Mouse (Mus musculus) activated CD4-positive, CD25-positive, alpha-beta regulatory T cell, adult 9 weeks (primary cell): ENCODE results near the gene Ms4a10. TPM values are rescaled to one million over a fixed set of nuclear protein-coding genes. Genes with fewer than 3 reads are reported as not detected.

Experiments used
- polyA plus RNA-seq: library from polyadenylated mRNA; unstranded; fragments of 100-300 nt; shearing (Covaris generic); gene quantifications from one replicate; pipeline ENCODE4 v1.2.1, GENCODE M21; 2017

The Ms4a10 gene
- polyA plus RNA-seq = not detected

GRCm38 (mm10) chr19:10974238-10974865, at the start of gene Ms4a10:
Gene Ms4a10, minus strand, starts transcription at chr19:10974670.

GRCm38 (mm10) chr19:11017891-11018290, 43.4 kb upstream of the Ms4a10 start, which contains the start of gene Ms4a18:
Gene Ms4a18, minus strand, starts transcription at chr19:11018031.

GRCm38 (mm10) chr19:10993150-10993549, 18.7 kb upstream of the Ms4a10 start, which contains the start of gene Ms4a15:
Gene Ms4a15, minus strand, starts transcription at chr19:10993250.

GRCm38 (mm10) chr19:10949112-10949511, 25.4 kb downstream of the Ms4a10 start, which contains the start of gene Ccdc86:
Gene Ccdc86, minus strand, starts transcription at chr19:10949266.

GRCm38 (mm10) chr19:10937110-10937563, 37.3 kb downstream of the Ms4a10 start, which contains the start of gene Ptgdr2:
Gene Ptgdr2, plus strand, starts transcription at chr19:10937160.

GRCm38 (mm10) chr19:10920532-10920931, 53.9 kb downstream of the Ms4a10 start, which contains the start of gene Zp1:
Gene Zp1, minus strand, starts transcription at chr19:10920632.

Other genes with a start within 250 kb of the Ms4a10 start
- gene Cd5, start 235.7 kb downstream of the Ms4a10 start, polyA plus RNA-seq = 654 TPM
- 684 TPM for gene Cd6, start 144.6 kb downstream of the Ms4a10 start, polyA plus RNA-seq
- gene Slc15a3, start 134.9 kb downstream of the Ms4a10 start, polyA plus RNA-seq = 1.7 TPM
- gene Tmem132a, start 104.7 kb downstream of the Ms4a10 start, polyA plus RNA-seq = 0.71 TPM
- 54.3 TPM for gene Tmem109, start 92.7 kb downstream of the Ms4a10 start, polyA plus RNA-seq
- 96.3 TPM for gene Prpf19, start 79.4 kb downstream of the Ms4a10 start, polyA plus RNA-seq
- gene Zp1, start 54.0 kb downstream of the Ms4a10 start, polyA plus RNA-seq = not detected
- gene Ptgdr2, start 37.5 kb downstream of the Ms4a10 start, polyA plus RNA-seq = not detected
- 20.7 TPM for gene Ccdc86, start 25.4 kb downstream of the Ms4a10 start, polyA plus RNA-seq
- gene Ms4a15, start 18.6 kb upstream of the Ms4a10 start, polyA plus RNA-seq = not detected
- not detected for gene Ms4a18, start 43.4 kb upstream of the Ms4a10 start, polyA plus RNA-seq
- gene Ms4a8a, start 106.4 kb upstream of the Ms4a10 start, polyA plus RNA-seq = not detected
- not detected for gene 1700017D01Rik, start 156.2 kb upstream of the Ms4a10 start, polyA plus RNA-seq
- gene 1700025F22Rik, start 190.7 kb upstream of the Ms4a10 start, polyA plus RNA-seq = not detected
- not detected for gene Ms4a13, start 222.1 kb upstream of the Ms4a10 start, polyA plus RNA-seq